9 mouse cellular contexts compared by ENCODE assay signal in the genomic region with DNA sequence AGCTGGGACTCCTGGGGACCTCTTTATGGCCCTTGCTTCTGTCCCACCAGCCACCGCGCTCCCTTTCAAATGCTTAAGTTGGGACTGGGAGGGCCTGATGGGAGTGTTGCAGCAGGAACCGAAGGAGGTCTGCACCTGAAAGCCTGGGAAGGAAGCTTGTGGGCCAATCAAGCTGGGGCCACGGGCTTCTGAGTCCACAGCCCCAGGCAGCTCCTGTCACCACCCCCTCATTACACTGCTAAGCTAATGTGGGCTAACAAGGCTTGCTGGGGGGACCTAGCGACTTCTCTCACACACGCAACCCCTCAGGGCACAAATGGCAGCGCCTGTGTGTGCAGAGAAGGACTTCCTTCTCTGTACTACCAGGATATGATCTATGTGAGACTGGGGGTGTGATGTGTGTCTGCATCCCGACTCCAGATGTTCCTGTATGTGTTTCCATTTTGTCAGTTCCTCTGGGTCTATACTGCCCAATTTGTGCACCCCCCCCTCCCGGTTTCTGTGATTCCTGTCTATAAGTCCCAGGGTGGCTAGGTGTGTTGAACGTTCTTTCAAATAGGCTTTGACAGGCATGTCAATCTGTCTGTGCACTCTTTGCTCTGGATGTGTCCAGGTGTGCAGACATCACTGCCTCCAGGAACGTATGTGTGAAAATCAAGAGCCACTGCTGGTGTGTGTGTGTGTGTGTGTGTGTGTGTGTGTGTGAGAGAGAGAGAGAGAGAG. TPM values are rescaled to one million over a fixed set of nuclear protein-coding genes. Genes with fewer than 3 reads are reported as not detected.
DNase-seq lines count a peak whose midpoint lies in the region; ATAC-seq lines count a peak whose summit lies in the region.
"Had no signal": no experiment of that assay in that cellular context is flagged by ENCODE, and none has a peak within 500 bp of the region (broad histone marks: within the 10 kb centered on the region; RNA-seq: fewer than 3 reads in every experiment).

No protein-coding gene starts in this region.

- peak overlapping the region; percentile 48 for H3K4me3 ChIP-seq in heart, embryonic 12.5 days
- peak overlapping the region; percentile 45 for H3K4me3 ChIP-seq in midbrain, embryonic 15.5 days

- peaks cover 90% of the 10 kb centered on the region for H3K27me3 ChIP-seq in heart, embryonic 12.5 days (replicated peaks)
- H3K27me3 ChIP-seq in midbrain, embryonic 15.5 days (replicated peaks), result peaks cover 16% of the 10 kb centered on the region; the same call in 1 of the 2 replicates

- ATAC-seq in heart, embryonic 12.5 days (ENCODE audit: insufficient number of reproducible peaks, low FRiP score), result no peak
- no peak for ATAC-seq in midbrain, embryonic 15.5 days (replicated peaks)
- no peak for ATAC-seq in monocyte, adult 5-6 weeks (replicated peaks; ENCODE audit: insufficient number of reproducible peaks, low FRiP score, low TSS enrichment, poor library complexity, severe bottlenecking)

- H3K36me3 ChIP-seq in heart, embryonic 12.5 days, result no peaks in the 10 kb centered on the region
- no peaks in the 10 kb centered on the region for H3K36me3 ChIP-seq in midbrain, embryonic 15.5 days (replicated peaks)

- H3K4me1 ChIP-seq in heart, embryonic 12.5 days (replicated peaks), result peaks cover 63% of the 10 kb centered on the region
- H3K4me1 ChIP-seq in midbrain, embryonic 15.5 days, result peaks cover 79% of the 10 kb centered on the region

- no peak overlapping the region for H3K27ac ChIP-seq in heart, embryonic 12.5 days (ENCODE audit: poor library complexity, severe bottlenecking)
- peak overlapping the region; percentile 97 for H3K27ac ChIP-seq in midbrain, embryonic 15.5 days
- H3K27ac ChIP-seq: liver, embryonic 14.5 days had no signal

- H3K9me3 ChIP-seq in heart, embryonic 12.5 days (replicated peaks), result no peaks in the 10 kb centered on the region
- H3K9me3 ChIP-seq in midbrain, embryonic 15.5 days, result no peaks in the 10 kb centered on the region

- DNase-seq in heart, adult 9 months (ENCODE audit: low spot score in 2 of 2), result no peak
- DNase-seq in ZHBTc4 (ENCODE audit: low read depth, low spot score), result peak; percentile 60
- peak; percentile 74 for DNase-seq in forelimb bud, embryonic 11.5 days (ENCODE audit: low read depth, low spot score)
- DNase-seq in frontal cortex, postnatal 36 days (ENCODE audit: low spot score in 2 of 2), result no peak
- no peak for DNase-seq in left cerebral cortex, adult 11 months (ENCODE audit: low spot score)

- H3K4me2 ChIP-seq in heart, embryonic 12.5 days, result peak overlapping the region; percentile 84
- peak overlapping the region; percentile 93 for H3K4me2 ChIP-seq in midbrain, embryonic 15.5 days

- no peak overlapping the region for H3K9ac ChIP-seq in heart, embryonic 12.5 days
- H3K9ac ChIP-seq in midbrain, embryonic 15.5 days, result peak overlapping the region; percentile 69
- H3K9ac ChIP-seq: liver, embryonic 14.5 days had no signal

- 9% methylated on average over 11 of the region's 11 CpGs for WGBS in heart, embryonic 12.5 days
- WGBS in midbrain, embryonic 15.5 days, result 6% methylated on average over 11 of the region's 11 CpGs

RNA-seq across cellular contexts. Expression of gene Ndufa4l2, which starts 3.7 kb away (rescaled TPM):
- polyA plus RNA-seq in heart, embryonic 12.5 days (2016; fragmentation: Nextera tagmentation; extraction: Ambion mirVana), result 19.5 and 24.4 TPM in 2 replicates
- polyA plus RNA-seq in midbrain, embryonic 15.5 days (2015; fragmentation: Nextera tagmentation; extraction: Ambion mirVana), result 22.1 and 23.1 TPM in 2 replicates
- not detected in 3 replicates for total RNA-seq in monocyte, adult 5-6 weeks (2017)

RNA-seq across cellular contexts. Expression of gene Stac3, which starts 9.6 kb away (rescaled TPM):
- polyA plus RNA-seq in heart, embryonic 12.5 days (2016; fragmentation: Nextera tagmentation; extraction: Ambion mirVana), result 0.50 and 1.1 TPM in 2 replicates
- 1.4 and 2.4 TPM in 2 replicates for polyA plus RNA-seq in midbrain, embryonic 15.5 days (2015; fragmentation: Nextera tagmentation; extraction: Ambion mirVana)
- 0.32 to 9.8 TPM (median 1.4 TPM) in 3 replicates for total RNA-seq in monocyte, adult 5-6 weeks (2017)

RNA-seq across cellular contexts. Expression of gene Shmt2, which starts 11.2 kb away (rescaled TPM):
- 80.4 and 83.8 TPM in 2 replicates for polyA plus RNA-seq in heart, embryonic 12.5 days (2016; fragmentation: Nextera tagmentation; extraction: Ambion mirVana)
- 49.4 and 50.7 TPM in 2 replicates for polyA plus RNA-seq in midbrain, embryonic 15.5 days (2015; fragmentation: Nextera tagmentation; extraction: Ambion mirVana)
- total RNA-seq in monocyte, adult 5-6 weeks (2017), result 7.9 to 28.8 TPM (median 11.5 TPM) in 3 replicates

RNA-seq across cellular contexts. Expression of gene Nxph4, which starts 23.3 kb away (rescaled TPM):
- 0.33 and 0.65 TPM in 2 replicates for polyA plus RNA-seq in heart, embryonic 12.5 days (2016; fragmentation: Nextera tagmentation; extraction: Ambion mirVana)
- 93.7 and 114 TPM in 2 replicates for polyA plus RNA-seq in midbrain, embryonic 15.5 days (2015; fragmentation: Nextera tagmentation; extraction: Ambion mirVana)
- not detected in 3 replicates for total RNA-seq in monocyte, adult 5-6 weeks (2017)

Comparison
In these comparisons a context has a peak if more than half of its experiments do, and no peak if none do; other contexts are left out.
1. DNase-seq: peak in ZHBTc4 (single experiment) and forelimb bud, embryonic 11.5 days (single experiment); none in heart, adult 9 months (0 of 2), frontal cortex, postnatal 36 days (0 of 2) and left cerebral cortex, adult 11 months (single experiment).